Mouse (Mus musculus) MN1 (cell line): ENCODE measurements around the gene Rnaseh2a.
A peak's percentile ranks its signal among the peaks of the same experiment; 100 is the strongest.

Experiments
- DNase-seq: peaks from one replicate; pipeline ENCODE4 v3.0.0-alpha.2; 2016; ENCODE audit warnings: low spot score

Rnaseh2a gene

GRCm38 (mm10) chr8:84984294-84985048 is 14.9 kb upstream of the Rnaseh2a start:
- DNase-seq = no peak

DNA sequence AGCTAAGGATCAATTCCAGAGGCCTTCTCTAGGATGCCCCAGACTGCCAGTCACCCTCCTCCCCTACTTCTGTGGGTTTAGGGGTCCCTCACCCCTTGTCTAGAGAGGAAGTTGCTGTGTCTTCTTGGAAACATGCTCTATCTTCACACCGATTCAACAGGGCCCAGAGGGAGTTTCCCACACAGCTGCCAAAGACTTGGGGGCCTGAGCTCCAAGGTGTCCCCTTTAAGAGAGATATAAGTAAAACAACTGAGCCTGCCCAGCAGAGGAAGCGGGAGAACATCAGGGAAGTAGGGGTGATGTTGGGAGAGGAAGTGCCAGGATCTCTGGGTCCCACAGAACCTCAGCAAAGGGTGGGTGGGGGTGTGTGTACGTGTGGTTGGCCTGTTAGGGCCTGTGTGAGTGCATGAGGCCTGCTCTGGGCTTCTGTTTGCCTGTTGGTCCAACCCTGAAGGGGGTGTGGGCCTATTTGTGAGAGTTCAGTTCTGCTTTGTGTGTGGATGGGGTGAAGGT is 13.0 kb upstream of the Rnaseh2a start:
- DNase-seq = no peak

- peak; percentile 64 for DNase-seq
These were observed 12.3 kb upstream of the Rnaseh2a start for GRCm38 (mm10) chr8:84981644-84982498.

GRCm38 (mm10) chr8:84980622-84981358 is 11.2 kb upstream of the Rnaseh2a start:
- DNase-seq = peak; percentile 95

DNA sequence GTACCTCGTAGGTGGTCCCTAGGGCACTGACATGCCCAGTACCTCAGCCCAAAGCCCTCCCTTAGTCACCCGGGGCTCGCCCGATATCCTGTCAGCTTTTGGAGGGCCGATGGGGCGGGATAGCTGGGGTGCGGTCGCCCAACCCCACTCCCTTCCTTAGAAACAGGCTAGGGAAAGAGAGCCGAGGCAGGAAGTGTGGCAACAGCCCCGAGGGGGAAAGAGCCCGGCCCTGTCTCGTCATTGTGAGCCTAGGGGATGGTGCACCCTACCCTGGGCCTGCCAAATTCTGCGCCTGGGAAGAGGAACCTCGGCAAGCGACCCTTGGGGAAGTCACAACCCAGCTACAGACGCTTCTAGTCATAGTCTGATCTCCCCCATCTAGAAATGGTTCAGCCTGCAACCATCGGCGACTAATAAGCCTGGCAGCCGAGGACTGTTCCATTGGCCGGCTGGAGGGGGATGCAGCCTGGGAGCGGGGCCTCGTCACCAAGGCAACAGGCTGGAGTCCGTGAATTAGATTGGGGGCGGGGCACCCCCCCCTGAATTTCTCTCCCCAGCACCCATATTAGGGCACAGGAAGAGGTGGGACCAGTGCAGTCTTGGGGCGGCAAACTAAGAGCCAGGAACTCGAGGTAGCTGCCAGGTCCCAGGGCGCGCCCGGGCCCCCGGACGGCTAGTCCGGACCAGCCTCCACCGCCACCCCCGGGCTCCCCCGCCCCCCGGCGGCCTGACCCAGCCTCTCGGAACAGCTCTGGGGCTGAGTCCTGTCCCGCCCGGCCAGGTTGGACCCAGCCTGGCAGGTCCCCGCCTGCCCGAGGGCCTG is 10.2 kb upstream of the Rnaseh2a start:
- DNase-seq = peak; percentile 98

GRCm38 (mm10) chr8:84978248-84978940 is 8.8 kb upstream of the Rnaseh2a start, which contains the start of gene Junb:
TSS of gene Junb (minus strand) at chr8:84978718.
- peak; percentile 98 for DNase-seq

- DNase-seq = peak; percentile 83
These were observed 8.1 kb upstream of the Rnaseh2a start for GRCm38 (mm10) chr8:84977435-84978247.

GRCm38 (mm10) chr8:84976763-84977434 is 7.3 kb upstream of the Rnaseh2a start:
- no peak for DNase-seq

DNA sequence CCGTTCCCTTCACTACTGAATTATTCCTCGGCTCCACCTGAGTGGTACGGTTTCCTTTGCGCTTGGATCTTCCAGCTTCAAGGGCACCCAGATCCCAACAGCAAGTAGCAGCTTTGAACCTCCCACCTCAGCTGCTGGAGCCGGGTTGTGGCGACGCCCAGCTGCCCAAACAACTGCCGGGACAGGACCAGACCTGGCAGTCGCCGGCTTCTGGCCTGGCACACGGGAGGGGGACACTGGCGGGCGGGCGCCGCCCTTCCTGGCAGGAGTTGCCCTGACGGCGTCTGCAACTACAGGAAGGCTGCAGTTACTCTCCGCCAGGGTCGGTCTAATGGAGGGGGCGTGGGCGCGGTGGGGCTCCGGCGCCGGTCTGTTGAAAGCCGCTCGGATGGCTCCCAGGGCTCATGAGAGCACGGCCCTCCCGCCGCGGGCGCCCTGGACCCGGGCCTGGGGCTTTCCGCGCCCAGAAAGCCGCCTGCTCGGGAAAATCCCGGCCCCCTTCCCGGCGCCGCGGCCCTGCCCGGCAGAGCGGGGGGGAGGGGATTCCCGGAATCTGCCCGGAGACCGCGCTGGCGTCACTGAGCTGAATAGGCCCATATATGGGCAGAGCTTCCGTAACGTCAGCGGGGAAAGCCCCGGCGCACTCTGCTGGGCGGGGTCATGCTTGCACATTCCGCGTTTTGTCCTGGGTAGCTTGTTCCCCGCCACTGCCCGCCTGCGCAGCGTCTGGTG is 6.6 kb upstream of the Rnaseh2a start:
- DNase-seq = peak; percentile 99

DNA sequence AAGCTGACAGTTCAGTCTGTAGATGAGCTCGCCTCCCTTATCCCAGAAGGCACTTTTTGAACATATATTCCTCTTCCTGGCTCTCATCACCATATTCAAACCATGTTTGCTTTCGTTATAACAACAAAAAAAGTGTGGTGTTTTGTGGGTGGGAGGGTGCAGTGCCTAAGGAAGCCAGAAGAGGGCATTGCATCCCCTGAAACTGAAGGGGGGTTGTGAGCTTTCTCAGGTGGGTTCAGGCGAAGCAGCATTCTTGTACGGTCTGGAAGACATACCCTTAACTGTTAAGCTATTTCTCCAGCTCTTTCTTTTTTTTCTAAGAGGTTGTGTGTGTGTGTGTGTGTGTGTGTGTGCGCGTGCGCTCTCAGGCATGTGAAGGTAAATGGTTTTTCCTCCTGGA is 5.9 kb upstream of the Rnaseh2a start:
- DNase-seq = peak; percentile 75

DNA sequence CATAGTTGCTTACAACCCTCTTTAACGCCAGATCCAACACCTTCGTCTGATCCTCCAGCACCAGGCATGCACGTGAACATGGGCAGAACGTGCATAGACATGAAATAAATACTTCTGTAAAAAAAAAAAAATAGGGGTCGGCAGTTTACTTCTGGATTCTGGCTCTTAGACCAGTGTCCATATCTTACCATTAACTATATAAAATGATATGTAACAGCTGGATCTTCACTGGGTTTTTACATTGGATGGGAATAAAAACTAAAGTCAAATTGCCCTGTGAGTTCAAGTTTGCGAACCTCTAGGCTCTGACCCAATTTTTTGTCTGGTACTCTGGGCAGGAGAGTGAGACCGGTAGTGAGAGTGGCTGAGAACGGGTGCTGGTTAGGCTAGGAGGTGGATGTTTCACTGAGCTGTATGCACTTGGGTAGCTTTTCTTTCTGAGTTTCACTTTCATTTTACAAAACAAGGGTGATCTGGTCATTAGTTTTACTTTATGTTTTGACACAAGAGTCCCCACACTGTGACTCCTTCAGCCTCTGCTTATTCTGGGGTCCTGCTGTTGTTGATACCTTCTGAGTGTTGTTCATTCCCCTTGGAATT is 5.1 kb upstream of the Rnaseh2a start:
- no peak for DNase-seq

DNA sequence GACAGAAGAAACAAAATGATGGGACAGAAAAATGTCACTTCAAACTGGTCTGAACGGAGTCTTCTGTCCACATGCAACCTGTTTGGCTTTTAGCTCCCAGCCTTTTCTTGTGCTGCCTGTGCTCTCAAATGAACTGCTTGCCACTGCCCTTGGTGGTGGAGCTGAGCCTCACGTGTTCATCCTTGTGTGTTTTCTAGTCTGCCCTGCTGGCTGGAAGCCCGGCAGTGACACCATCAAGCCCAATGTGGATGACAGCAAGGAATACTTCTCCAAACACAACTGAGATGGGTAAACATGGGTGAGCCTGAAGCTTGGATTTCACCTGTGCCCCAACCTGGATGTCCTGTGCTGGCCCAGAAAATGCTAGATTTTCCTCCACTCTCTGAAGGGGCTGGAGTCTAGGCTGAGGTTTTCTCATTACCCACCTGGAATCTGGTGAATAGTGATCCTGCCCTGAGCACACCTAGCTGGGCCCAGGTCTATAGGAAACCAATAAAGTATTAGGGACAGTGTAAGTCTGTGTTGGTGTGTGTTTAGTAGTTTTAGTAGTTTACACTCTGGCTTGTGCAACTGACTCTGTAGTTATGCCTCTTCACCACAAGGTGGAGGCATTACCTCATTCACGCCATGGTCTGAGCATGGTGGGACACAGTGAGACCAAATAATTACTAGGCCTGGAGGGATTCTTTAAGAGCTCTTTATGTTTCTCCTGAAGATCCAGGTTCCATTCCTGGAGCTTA is 4.4 kb upstream of the Rnaseh2a start:
- DNase-seq = peak; percentile 88

- peak; percentile 16 for DNase-seq
These were observed 3.5 kb upstream of the Rnaseh2a start for GRCm38 (mm10) chr8:84973079-84973478.

DNA sequence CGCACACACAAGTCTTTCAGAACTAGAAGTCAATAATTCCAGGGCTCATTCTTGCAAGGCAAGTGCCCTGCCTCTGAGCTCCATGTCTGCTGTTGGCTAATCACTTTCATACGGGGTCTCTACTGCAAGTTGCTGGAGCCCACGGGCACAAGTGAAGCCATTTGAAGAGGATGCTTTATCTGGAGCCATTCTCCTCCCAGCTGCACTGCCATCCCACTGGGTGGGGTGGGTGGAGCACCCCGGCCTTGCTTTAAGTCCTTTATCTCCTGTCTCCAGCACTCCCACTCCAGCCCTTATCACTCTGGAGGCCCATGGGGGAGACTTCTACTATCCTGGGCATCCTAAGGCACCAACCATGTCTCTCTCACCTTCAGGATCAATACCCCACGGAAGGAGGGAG is 1.3 kb upstream of the Rnaseh2a start:
- no peak for DNase-seq

DNA sequence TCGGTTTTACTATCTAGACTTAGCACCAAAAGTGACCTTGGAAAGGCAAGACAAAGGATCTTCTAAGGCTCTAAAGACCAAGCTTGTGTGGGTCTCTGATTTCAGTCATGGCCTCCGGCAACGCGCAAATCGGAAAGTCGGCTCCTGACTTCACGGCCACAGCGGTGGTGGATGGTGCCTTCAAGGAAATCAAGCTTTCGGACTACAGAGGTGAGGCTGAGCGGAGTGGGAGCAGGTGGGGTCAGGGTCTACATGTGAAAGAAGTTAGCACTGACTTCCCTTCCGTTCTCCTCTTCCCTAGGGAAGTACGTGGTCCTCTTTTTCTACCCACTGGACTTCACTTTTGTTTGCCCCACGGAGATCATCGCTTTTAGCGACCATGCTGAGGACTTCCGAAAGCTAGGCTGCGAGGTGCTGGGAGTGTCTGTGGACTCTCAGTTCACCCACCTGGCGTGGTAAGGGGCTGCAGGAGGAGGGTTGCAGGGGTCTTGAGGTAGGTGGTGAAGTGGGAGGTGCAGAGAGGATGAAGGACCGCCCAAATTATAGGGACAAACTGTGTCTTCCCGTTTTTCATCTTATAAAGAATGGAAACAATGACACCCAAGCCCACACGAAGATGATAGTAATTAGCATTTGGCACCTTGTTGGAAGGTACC is 696 bp upstream of the Rnaseh2a start:
- peak; percentile 49 for DNase-seq

DNA sequence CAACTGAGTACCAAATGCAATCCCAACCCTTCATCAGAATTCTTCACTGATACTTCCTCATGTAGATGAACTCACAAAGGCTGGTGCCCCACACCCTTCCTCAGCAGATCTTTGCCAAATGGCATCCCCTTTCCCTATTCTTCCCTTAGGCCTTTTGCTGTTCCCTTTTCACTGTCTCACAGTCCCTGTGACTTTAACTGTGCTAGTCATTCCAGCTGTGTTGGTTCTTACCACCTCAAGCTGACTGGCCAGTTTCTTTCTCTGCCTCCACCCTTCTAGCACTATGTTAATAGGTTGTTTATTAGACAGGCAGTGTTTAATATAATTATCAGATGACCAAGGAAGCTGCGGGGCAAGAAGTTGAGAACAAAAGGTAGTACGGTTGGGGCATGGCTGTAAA is 917 bp downstream of the Rnaseh2a start:
- peak; percentile 56 for DNase-seq
